Mouse (Mus musculus) heart, postnatal 25 days (tissue): ENCODE data around the gene Telo2. TPM values are rescaled to one million over a fixed set of nuclear protein-coding genes. Genes with fewer than 3 reads are reported as not detected.

Experiments used
- DNase-seq: peaks from one replicate; pipeline ENCODE4 v3.0.0; 2022; ENCODE audit warnings: low spot score
- intact Hi-C: fragments of 180-260 bp; cut with DNase I; formaldehyde crosslinking; loops from one replicate; pipeline ENCODE4 v1.15.1; 2025
- total RNA-seq, 2 experiments: library from RNA; stranded (reverse); gene quantifications; 2 replicates each; pipeline ENCODE4 v1.2.3; 2021

The Telo2 gene
- total RNA-seq, 2 experiments from 2014 or later: 10.8 to 12.2 TPM

DNA sequence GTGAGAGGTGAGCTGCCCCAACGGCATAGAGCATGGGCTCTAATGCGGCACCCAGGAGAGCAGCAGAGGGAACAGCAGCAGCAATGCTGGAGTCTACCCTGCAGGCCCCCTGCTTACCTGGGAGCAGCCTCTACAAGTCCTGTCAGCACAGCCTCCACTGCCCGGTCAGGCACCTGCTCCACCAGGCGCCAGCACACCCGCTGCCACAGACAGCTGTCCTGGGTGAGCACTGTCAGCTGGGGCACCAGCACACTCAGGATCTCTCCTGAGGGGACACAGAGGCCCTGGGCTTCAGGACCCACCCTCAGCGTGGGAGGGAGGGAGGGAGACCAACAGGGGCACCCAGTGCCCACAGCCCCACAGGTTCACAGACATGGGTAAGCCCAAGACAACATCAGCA, 5.2 kb downstream of the Telo2 start:
- intact Hi-C loops: no loop called here
- DNase-seq: no peak

GRCm38 (mm10) chr17:25109578-25109977, 6.2 kb downstream of the Telo2 start:
- intact Hi-C loops: no loop called here
- no peak for DNase-seq

- no peak for DNase-seq
- intact Hi-C loops: no loop called here
These were observed 8.0 kb downstream of the Telo2 start for GRCm38 (mm10) chr17:25107786-25108185.

DNA sequence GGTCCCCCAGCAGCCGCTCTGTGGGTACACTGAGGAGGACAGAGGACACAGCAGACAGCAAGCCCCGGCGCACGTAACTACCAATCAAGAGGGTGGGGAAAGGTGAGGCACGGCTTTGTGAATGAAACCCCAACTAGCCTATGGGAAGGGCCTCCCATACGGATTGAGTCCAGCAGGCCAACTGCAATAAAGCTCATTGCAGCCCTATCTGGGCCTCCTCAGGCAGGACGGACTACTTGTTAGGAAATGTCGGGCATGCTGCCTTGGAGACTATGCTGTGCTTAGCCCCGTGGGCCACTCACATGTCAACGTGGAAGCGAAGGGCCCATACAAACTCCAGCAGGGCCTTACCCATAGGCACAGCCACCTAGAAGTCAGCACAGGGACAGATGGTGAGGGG, 14.4 kb downstream of the Telo2 start:
- no peak for DNase-seq
- intact Hi-C loops: no loop called here

DNA sequence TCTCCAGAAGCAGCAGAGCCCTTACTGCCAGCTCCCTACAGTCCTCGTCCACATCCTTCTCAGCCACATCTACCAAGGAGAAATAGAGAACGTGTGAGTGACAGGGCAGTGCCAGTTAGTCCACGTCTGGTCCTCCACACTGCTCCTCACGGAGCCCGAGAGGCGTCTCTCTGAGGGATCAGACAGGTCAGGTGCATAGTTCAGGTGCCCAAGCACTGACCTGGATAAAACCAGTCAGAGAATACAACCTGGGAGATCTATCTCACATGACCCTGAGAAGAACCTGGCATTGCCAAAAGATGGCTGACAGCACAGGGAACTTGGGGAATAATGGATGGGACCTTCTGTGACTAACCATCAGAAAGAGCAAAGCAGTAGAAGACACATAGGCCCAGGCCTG, 15.7 kb downstream of the Telo2 start:
- intact Hi-C loops: no loop called here
- no peak for DNase-seq

- intact Hi-C loops: no loop called here
- no peak for DNase-seq
These were observed 19.5 kb downstream of the Telo2 start for GRCm38 (mm10) chr17:25096221-25096620.

DNA sequence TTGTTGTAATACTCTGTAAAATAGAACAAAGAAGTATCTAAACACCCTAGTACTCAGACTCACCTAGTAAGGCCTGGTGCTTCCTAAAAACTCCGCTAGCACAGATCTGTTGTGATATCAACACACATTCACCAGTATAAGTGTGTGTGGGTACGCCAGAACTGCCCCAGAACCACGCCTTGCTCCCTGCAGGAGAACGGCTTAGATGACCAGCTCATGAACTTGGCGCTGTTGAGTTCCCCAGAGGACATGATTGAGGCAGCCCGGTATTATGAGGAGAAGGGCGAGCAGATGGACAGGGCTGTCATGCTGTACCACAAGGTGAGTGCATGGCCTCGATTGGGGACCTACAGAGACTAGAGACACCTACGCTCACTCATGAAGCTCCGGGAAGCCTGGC, 25.3 kb downstream of the Telo2 start:
- intact Hi-C loops: no loop called here
- DNase-seq: no peak

DNA sequence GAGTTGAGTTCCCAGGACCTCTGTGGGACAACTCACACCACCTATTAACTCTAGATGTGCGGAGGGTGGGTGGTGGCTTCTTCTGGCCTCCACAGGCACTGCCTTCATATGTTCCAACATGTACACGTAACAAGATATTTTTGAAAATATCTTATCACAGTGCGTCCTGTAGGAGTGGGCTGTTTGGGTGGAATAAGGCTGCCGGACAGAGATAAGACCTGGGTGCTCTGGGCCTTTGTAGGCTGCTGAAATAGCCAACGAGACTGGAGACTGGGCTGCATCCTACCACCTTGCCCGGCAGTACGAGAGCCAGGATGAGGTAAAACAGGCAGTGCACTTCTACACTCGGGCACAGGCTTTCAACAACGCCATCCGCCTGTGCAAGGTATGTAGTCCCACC, 26.6 kb downstream of the Telo2 start:
- intact Hi-C loops: no loop called here
- DNase-seq: no peak

DNA sequence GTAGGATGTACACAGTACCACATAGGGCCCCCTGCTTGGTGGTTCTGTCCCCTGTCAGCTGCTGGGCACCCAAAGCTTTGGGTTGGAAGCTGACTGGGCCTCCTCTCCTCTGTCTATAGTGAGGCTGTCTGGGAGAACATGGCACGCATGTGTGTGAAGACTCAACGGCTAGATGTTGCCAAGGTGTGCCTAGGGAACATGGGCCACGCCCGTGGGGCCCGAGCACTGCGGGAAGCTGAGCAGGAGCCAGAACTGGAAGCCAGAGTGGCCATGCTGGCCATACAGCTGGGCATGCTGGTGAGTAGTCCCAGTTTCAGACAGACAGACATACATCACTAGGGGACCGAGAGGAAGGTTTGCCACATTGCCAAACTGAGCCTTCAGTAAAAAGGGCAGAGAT, 29.0 kb downstream of the Telo2 start:
- intact Hi-C loops: no loop called here
- DNase-seq: no peak

GRCm38 (mm10) chr17:25084835-25085385, 30.9 kb downstream of the Telo2 start:
- DNase-seq: no peak

GRCm38 (mm10) chr17:25083444-25083931, 32.3 kb downstream of the Telo2 start, which contains the start of gene Tmem204:
Gene Tmem204 (minus strand): TSS chr17:25083591.
- intact Hi-C loops: no loop called here
- peak; percentile 83 for DNase-seq

More at GRCm38 (mm10) chr17:25084835-25085385, 30.9 kb downstream of the Telo2 start:
- intact Hi-C loops: no loop called here

- intact Hi-C loops: no loop called here
- DNase-seq: no peak
These were observed 32.9 kb downstream of the Telo2 start for GRCm38 (mm10) chr17:25082887-25083286.

DNA sequence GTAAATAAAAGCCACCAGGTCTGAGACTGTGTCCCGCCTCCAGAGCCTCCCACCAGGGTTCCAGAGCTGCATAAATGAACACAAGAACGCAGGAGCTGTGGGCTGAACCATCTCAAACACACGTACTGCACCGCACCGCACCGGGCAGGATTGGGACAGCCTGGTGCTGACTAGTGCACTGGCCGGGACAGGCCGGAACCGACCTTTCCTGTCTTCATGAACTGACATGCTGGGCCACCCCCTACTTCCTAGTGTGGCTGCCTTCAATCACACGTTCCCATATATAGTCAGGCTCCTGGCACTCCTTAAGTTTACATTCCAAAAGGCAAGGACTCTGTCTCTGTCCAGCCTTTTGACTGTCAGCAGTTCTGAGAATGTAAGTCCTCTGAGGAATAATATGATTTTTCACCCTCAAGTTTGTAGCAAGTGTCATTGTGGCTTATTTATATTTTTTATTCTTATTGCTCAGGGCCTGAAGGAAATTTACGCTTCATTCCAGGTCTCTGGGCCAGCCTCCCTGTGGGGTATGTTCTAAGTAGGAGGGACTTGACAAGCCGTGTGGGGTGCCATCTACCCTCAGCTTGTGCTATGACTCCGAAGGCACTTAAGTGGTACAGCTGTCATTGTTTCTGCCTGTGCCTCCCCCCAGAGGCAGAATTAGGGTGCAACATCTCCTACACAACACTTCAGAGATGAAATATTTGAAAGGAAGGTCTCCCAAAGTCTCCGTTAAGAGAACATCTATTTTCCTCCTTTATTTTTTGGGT, 33.5 kb downstream of the Telo2 start:
- DNase-seq: no peak
- intact Hi-C loops: no loop called here

DNA sequence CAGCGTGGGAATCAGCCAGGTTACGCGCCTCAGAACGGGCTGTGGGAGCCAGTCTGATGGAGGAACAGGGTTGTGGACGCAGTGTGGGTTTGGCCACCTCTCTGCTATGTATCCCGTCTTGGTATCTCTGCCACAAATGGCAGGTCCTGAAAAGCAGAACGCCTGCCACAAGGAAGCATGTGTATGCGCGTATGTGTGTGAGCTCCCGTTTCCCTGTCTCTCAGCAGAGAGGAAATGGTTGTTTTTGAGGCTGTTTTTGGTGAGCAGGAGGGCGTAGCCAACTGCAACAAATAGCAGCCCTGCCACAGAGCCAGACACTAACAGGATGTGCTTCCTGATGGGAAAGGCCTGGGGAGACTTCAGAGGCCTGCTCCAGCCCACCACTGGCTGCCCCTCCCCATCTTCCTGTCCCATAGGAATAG, 34.8 kb downstream of the Telo2 start:
- intact Hi-C loops: no loop called here
- peak; percentile 80 for DNase-seq

GRCm38 (mm10) chr17:25080210-25080609, 35.6 kb downstream of the Telo2 start:
- intact Hi-C loops: no loop called here
- no peak for DNase-seq

DNA sequence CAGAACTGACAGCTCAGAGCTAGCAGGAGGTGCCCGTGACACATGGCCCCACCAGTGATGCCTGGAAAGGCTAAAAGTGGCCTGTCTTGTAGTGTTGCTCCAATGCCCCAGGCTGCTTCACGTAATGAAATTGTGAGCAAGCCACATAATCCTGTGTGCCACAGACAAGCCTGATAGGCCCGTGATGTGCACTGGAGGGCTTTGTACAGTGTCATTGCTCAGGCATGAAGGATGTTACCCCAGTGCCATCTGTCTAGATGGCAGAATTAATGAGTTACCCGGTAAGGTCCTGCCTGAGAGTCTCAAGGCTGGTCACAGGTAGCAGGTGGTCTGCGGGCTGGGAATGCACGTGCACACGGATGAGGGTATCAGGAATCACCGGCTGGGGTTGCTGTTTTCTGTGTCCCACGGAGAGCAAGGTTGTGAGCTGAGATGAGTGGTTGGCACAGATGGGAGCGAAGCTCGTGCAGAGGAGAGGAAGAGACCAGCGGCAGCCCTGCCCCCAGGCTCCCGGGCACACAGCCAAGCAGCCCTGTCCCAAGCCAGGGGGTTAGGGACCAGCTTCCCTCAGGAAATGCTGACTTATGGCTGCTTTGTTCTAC, 37.9 kb downstream of the Telo2 start:
- peak; percentile 55 for DNase-seq
- intact Hi-C loops: no loop called here

DNA sequence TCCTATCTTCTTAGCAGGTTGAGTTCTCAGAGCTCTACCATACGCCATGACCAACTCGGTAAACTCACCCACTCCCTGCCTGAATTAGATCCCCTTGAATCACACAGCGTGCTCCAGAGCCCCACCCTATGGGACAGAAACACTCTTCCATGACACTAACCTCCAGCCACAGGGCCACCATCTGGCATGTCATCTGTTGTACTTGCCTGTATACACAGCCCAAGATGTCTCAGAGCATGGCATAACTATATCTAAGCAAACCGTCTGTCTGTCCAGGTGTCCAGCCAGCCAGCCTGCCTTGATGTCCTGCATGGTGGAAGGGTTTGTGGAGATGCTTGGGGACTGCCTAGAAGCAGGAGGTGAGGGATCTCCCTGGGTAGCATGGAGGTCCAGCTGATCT, 38.9 kb downstream of the Telo2 start:
- DNase-seq: no peak
- intact Hi-C loops: no loop called here

- intact Hi-C loops: no loop called here
- DNase-seq: no peak
These were observed 47.1 kb downstream of the Telo2 start for GRCm38 (mm10) chr17:25068690-25069089.

GRCm38 (mm10) chr17:25067442-25067851, 48.3 kb downstream of the Telo2 start:
- DNase-seq: peak; percentile 74
- intact Hi-C loops: no loop called here

DNA sequence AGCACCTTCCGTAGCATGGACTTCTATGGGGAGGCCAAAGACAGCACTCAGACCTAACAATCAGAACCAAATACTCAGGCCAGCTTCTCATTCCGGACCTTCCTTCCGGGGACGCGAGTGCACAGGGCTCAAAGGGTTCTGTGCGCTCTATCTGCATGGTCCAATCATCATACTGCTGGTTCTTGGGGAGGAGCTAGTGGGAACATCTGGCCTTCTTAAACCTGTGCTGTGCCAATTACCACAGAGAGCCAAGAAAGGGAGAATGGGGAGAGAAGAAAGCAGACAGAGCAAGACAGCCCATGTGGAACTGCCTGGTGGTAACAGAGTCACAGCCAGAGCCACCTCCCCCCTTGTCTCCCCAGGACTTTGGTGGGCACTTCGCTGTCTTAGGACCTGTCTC, 49.2 kb downstream of the Telo2 start:
- intact Hi-C loops: no loop called here
- DNase-seq: no peak

- intact Hi-C loops: no loop called here
- DNase-seq: no peak
These were observed 50.6 kb downstream of the Telo2 start for GRCm38 (mm10) chr17:25065189-25065588.
